Mouse (Mus musculus) skeletal muscle tissue, adult 2 months (tissue): ENCODE data around the gene Fyn.

Experiments
- DNase-seq: peaks from one replicate; pipeline ENCODE4 v3.0.0-alpha.2; 2012; ENCODE audit warnings: low read depth, low spot score

The Fyn gene

DNA sequence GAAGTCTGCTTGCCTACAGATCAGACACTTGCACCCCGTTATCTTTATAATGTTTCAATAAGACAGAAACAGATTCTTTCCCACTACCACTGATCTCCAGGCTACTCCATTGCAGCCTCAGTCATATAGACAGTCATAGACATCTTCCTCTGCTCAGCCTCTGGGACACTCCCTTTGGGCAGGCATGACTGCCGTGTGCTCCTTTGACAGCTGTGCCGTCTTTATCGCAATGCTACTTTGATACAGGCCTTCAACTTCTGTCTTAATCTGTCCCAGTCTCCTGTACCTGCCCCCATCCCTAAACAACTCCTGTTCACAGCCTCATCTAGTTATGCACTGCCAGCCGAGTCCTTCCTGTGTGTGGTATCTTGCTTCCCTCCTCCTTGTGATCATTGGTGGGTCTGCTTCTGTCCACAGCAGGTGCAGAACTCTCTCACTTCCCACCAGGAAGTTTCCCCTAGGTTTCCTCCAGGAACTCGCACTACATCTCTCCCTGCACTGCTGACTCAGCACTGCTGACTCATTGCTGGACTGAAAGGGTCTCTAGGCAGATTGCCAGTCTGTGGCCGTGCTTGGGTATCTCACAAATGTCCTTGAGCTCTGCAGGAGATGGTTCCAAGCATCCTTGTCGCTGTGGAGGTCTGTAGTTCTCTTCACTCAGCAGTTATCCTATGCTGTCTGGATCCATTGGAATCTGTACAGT is 43.4 kb downstream of the Fyn start:
- DNase-seq = no peak

DNA sequence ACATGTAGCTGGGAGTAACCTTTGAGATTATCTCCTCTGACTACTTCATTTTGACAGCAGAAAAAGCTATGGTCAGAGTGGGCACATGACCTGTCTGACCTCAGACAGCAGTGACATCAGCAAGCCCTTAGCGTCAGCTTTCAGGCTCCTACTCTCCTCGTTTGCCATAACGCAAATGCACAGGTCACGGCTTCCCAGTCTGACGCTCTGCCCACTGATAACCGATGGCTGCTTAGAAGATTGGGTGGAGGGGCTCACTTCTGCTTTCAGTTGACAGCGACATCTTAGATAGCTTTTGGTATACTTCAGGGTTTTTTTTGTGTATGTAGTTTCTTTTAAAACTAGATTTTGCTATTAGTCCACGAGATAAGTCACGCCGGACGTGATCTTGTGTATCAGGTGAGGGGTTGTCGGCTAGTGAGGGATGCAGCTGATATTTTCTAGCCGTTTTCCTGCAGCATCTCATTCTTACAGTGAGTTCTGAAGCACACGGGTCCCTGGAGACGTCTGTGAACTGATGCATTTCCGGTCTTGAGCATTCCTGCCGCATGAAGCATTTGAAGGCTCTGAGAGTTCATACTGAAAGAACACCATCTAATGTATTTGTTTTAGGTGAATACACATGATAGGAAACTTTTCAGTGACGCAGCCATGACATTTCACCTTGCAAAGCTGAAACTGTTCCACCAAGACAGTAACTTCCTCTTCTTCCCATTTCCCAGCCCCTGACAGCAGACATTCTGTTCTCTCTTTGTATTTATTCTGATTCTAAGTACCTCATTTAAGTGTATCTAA is 44.4 kb downstream of the Fyn start:
- DNase-seq = peak; percentile 28

DNA sequence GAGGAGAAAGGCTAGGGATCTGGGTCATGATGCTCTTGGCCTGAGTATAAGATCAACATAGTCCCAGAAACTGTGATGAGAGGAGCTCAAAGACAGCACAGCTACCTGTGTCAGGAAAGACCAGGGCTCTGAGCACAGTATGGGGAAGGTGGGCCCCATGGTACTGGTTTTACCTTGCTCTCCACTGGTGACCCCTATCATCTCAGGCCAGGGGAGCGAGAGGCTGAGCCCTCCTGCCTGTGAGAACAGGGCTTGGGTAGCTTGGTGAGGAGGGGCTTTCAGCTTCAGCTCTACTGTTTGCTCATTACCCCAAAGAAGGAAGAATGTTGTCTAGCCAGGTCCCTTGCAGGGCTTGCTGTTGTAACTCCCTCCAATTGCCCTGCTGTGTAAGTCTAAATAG is 45.4 kb downstream of the Fyn start:
- DNase-seq = no peak

DNA sequence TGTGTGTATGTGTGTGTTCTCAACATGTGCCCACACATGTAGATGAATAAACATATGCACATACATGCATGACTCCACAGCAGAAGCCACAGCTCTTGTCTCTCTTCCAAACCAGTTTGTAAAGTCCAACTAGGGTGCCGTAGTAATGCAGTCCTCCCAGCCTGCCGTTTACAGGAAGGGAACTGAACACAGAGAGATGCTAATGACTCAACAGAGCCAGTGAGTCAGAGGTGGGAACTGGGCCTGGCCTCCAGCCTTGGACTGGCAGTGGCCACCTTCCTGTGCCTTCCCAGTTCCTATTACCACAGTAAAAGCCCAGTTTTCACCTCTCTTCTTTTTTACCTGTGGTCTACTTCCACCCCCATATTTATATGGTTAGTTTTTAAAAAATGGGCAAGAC is 46.9 kb downstream of the Fyn start:
- DNase-seq = no peak

DNA sequence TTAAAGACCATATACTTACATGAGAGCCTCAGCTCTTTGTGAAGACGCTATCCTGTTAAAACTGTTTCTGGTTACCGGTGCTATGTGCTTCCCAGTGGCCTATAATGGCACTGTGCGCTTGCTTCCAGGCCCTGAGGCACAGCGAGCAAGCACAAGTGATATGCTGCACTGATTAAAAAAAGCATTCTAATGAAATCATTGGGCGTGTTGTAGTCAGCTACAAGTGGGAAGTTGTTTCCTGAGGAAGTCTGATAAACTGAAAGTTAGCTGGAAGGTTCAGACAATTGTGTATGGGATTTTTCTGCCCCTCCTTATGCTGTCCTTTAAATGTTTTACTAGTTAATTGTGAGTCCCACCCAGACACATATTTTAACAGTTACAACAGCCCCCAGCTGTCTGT is 49.0 kb downstream of the Fyn start:
- DNase-seq = no peak

DNA sequence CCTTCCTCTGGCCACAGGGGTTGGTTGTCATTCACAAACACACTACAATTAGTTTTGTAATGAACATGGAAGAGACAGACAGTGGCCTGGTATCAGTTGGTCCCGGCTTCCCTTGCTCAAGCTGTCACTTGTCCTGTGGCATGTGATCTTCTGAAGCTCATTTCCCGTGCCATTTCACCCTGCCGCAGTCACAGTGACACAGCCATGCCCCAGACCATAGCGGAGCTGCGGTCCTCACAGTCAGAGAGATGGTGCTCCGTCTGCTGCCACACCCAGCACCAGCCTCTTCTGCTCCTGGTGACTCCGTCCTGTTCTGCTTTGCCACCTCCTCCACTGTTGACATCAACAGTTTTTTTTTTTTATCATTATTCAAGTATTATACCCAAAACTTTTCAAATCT is 49.7 kb downstream of the Fyn start:
- DNase-seq = no peak

DNA sequence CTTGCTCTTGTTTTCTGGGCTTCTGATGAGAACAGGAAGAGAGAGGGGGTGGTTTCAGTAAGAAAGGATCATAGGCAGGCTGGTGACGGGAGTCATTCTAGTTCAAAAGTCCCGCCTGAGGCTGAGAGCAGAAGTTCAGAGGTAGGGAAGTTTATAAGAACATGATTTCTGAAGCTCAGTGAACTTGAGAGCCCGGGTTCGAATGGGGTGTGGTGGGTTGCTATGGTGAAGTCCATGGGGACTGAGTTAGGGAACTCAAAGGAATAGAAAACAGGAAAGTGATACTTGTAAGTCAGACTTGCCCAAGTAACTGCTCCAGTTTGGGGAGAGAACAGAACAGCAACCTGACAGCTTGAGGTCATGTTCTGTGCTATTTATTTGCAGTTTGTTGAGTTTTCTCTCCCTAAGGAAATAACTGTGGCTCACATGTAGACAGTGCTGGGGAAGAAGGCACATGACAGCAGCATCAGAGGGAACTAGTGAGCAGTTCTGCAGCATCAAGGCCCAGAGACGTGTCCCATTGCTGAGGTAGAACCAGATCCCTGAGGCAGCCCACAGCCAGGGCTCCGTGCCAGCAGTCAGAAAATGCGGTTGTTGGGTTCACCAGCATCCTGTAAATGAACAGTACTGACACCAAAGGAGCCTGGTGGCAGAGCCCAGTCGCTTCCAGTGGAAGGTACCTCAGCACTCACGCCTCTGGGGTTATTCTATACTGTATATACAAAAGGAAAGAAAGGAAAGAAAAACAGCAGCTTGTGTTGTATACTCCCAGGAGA is 52.4 kb downstream of the Fyn start:
- peak; percentile 33 for DNase-seq

DNA sequence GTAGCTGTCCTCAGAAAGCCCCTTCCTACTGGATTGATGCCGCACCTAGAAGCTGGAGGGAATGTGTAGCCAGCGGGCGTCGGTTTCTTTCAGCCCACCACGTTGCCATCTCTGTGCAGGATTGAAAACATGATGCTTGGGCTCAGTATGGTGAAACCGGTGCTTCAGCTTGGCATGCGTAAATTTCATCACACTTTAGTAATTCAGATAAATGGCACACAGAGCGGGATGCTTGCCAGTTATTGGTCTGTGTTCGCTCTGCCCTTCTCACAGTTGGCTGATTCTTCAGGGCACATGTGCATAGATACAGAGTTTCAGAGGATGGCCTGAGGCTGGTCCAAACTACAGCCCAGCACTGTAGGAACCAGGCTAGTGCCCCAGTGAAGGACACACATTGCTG is 53.1 kb downstream of the Fyn start:
- no peak for DNase-seq

DNA sequence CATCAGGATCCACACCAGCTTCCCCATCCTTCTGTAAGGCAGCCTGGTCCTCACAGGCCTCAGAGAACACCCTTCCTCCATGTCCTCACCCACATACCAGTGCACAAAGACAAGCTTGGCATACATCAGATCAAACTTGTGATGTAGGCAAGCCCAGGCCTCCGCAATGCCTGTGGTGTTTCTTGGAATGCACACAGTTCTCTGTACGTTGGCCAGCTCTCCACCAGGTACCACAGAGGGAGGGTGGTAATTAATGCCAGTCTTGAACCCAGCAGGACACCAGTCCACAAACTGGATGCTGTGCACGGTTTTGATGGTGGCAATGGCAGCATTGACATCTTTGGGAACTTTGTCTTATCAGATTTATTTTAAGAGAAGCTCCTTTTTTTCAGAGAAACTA is 56.0 kb downstream of the Fyn start:
- DNase-seq = no peak

DNA sequence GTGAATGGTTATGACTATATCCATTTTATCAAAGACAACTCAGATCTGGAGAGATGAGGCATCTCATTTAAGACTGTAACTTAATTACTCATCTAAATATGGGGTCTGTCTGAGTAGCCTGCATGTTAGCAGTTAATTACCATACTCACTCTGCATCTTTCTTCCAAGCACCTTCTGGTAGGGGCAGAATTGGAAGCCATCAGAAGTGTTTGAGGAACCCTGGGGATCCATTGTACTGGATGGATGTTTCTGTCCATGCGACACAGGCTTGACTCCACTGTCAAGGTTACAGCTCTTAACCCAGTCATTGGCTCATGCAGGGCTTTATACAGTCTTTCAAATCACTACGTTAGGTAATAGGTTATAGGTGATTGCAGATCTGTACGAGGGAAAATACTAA is 57.4 kb downstream of the Fyn start:
- no peak for DNase-seq

DNA sequence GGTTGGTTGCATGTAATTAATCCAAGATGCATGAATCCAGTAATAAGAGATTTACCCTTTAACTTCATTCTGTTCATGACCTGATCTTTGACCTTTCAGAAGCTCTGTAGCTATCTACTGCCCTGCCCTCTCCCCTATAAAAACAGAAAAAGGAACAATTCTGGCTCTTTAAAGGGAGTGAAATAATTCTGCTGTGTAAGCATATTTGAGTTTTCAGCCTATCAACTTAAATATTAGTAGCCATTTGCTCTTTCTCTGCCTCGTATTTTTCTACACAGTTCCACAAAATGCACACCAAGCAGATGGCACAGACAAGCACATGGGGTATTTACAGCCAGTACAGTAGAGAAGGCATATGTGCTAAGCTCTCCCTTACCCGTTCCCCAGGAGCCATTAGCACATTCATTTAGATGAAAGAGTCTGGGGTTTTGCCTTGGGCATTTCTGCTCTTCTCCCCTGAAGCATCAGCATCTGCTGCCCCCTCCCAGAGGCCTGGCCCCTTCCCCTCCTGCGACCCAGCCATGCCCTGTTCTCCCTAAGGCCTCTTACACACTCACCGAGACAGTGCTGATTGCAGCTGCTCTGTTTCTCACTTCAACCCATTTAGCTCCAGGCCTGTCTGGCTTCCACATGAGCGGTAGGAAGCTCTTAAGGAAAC is 58.3 kb downstream of the Fyn start:
- DNase-seq = no peak

DNA sequence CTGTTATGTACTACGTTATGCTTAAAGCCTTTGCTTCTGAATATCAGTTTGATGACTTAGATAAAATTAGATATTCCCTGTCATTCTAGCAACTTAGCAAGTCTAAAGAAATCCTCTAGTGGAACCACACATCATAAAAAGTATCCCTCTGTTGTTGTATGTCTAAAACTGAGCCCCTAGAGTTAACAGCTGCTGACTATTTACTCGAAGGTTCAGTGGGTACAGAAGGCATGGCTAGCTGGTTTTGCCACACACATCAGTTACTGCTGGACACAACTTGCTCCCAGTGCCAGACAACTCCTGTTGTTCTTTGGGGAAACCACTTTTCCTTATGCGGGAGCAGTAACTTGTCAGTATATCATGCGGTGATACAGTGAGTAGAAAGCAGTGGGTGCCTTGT is 61.0 kb downstream of the Fyn start:
- no peak for DNase-seq

DNA sequence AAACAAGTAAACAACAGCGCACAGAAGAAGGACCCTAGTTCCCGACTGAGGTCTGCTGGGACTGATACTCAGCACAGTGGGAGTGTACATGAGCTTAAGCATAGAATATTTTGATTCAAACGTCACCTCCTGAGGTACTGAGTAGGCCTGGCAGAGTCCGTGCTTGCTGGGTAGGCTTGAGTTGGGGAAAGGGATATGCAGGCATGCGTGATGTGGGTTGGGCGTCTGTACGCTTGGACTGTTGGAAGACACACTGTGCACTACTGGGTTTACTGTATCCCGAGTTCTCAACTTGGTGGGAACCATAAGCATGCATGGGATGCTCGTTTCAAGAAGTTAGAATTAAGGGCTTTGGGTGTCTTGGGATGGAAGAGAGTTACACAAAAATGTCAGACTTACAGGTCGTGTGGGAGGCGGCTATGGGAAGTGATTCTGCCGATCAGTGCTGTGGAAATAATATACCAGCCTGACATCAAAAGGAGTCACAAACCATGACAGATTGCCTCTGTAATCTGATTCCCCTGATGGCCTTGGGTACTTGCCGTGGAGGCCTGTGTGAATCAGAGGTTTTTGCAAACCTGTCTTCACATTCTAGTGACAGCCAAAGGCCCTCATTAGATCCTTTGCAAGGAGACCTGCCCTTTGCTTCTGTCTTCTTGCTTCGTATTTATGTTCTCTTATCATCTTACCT is 61.6 kb downstream of the Fyn start:
- DNase-seq = no peak

DNA sequence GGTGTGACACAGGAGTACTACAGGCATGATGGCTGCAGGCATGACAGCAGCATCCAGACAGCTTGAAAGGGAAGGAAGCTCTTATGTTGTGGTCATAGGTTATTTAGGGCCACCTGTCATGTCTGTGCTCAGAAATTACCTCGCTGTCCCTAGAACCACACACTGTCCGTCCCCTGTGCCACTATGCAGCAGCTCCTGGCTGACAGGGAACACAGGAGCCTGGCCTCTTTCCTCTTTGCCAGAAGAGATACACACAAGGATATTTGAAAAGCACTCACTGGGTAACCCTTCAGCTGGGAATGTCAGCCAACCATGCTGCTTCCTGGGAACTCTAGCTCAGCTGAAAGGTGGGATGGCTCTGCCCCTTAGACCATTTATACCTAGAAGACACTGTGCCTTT is 62.6 kb downstream of the Fyn start:
- no peak for DNase-seq

DNA sequence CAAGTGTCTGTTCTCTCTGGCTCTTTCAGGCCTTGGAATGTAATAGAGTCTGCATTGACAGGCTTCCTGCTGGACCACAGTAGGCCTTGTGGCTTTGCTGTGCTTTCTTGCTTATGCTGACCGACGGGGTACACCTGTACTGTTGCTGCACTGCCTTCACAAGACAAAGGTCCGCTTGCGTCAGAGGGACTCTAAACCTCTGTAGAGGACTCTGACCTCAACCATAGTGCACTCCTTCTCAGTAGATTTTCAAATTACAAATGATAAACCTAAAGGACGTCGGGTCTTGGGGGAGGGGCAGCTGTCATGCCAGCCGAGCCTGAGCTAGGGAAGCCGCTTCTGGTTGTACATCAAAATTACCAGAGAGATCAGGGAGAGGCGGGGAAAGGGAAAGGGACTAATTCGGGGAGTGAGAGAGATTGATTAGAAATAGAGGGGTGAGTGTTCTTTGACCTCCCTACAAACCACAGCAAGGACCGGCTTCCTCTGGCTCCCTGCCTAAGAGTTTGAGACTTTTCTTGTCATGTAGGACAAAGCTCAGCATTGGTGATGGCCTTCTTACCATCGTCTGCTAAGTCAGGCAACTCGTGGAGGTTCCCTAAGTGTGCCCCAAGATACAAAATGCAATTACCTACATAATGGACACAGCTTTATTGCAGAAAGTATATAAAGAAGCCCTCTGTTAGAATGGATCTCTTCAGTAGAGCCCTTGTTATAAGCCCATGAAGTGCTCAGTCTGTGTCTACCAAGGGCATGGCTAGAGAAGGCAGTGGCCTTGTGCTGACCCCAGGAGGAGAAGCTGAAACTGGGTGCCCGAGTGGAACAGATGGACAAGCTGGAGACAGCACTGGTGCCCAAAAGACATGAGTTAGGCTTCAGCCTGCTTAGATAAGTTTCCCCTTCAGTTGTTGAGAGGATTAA is 64.3 kb downstream of the Fyn start:
- no peak for DNase-seq

DNA sequence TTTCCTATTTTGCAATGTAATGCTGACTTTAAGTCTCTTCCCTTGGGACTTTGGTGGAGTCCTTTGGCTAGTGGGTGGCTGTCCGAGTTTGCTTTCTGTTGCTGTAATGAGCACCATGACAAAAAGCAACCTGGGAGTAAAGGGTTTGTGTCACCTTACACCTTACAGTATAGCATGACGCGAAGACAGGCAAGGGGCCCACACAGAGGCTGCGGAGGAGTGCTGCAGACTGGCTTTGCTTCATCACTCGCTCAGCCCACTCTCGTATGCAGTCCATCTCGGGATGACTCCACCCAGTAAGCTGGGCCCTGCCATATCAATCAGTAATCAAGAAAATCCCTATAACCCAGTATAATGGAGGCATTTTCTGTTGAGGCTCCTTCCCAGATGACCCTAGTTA is 65.2 kb downstream of the Fyn start:
- DNase-seq = no peak

DNA sequence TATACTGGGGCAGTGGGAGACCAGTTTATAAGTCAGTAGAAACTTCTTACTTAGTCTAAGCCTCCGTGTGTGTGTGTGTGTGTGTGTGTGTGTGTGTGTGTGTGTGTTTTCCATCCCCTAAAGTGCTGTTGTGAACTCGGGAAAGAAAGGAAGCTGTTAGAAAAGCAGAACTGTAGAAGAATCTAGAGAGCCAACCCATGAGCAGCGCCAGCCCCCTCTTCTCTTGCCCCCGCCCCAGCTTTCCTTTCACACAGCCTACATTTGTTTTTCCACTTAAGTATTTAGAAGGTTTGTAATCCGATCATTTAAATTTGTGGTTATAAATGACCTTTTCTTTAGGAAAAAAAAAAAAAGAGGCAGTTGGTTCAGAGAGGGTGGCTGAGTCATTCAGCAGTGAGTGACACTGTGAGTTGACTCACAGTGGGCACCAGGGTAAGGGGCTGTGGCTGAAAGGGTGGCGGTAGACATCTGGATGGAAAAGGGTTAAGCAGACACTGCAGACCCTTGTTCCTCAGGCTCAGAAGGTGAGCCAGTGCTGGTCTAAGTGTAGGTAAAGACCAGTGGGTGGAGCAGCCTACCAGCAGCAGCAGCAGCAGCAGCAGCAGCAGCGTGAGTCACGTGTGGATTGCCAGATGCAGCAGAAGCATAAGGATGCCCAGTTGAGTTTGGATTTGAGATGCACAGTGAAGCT is 66.2 kb downstream of the Fyn start:
- DNase-seq = no peak

DNA sequence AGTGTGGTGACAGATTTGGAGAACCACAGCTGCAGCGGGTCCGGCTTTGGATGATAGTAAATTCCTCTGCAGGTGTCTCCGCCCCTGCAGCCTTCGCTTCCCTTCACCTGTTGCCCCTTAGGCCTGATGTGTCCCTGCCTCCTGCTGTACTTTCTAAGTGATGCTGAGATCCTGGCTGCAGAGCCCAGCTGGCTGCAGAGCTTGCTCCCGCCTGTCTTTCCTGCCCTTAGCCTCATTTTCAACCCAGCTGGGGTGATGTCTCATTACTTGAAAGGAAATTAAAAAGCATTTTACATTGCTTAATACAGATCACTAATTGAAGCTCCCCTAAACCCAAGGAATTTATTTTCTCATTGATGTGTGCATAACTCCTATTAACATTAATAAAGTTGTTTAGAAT is 70.2 kb downstream of the Fyn start:
- no peak for DNase-seq

DNA sequence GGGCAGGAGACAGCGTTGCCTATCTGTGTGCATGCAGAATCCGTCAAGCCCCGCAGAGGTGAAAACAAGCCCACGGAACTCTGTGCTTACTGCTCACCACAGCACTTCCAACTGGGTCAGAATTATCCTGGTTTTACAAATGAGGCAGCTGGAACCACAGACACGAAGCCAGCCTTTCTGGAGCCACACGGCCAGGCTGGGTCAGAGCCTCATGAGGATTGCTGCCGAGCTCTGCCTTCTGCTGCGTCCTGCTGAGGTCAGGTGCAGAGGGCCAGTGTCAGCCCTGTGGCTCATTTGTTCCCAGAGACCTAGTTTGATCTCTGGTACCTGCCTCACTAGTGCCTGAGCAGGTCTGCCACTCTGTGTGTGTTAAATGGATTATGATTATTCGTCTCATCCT is 71.9 kb downstream of the Fyn start:
- no peak for DNase-seq

DNA sequence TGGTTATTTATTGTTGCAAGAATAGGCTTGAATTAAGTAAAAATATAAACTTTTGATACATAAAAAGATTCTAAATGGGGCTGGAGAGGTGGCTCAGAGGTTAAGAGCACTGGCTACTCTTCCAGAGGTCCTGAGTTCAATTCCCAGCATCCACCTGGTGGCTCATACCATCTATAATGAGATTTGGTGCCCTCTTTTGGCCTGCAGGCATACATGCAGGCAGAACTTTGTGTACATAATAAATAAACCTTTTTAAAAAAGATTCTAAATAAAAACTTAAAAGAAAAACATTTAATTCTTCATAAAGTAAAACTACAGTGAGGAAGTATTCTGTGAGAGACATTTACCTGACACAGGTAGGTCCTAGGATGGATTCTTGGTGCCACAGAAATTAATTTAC is 73.0 kb downstream of the Fyn start:
- DNase-seq = no peak
